Mouse (Mus musculus) olfactory bulb, adult 2 months (tissue): ENCODE measurements around the gene Apod.

Experiments
- CTCF ChIP-seq: fragments of 200-500 bp; IDR thresholded peaks from 2 replicates; pipeline ENCODE4 v1.5.1; 2012; ENCODE audit warnings: low read depth, mild to moderate bottlenecking, low read length, moderate library complexity; ENCODE audit not compliant: insufficient read depth
- POLR2A ChIP-seq: fragments of 200-500 bp; IDR thresholded peaks from 2 replicates; pipeline ENCODE4 v1.6.1; 2012; ENCODE audit warnings: mild to moderate bottlenecking, low read depth, low read length, moderate library complexity; ENCODE audit not compliant: insufficient read depth

GRCm38 (mm10) chr16:31286801-31287488 lies 27.7 kb downstream of the Apod start:
- no peak for TF ChIP-seq CTCF
- no peak for TF ChIP-seq POLR2A
